ENCODE assay signal across 8 mouse cellular contexts in the genomic region with DNA sequence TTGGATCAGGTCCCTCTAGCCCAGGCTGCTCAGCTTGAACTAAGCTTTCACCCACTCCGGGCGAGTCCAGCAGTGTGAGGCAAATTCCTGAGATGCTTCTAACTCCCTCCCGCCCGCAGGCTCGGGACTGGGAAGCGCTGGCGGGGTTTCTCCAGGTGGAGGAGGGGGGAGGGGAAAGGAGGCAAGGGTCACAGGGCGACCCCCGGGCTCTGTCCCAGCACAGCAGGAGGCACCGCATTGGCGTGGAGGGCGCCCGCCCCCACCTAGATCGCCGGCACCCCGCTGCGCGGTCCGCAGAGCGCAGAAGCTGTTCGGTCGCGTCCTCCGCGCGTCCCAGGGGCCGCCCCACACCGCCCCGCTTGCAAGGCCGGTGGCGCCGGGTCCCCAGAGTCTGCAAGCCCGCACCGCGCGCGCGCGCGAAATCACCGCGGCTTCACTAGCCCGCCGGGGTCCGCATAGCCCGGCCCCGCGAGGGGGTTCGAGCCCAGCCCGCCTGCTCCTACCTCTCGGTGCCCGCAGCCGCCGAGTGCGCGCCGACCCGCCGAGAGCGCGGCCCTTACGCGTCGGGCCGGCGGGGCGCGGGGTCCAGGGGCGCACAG.
A peak's percentile ranks its signal among the peaks of the same experiment; 100 is the strongest.
DNase-seq lines count a peak whose midpoint lies in the region; ATAC-seq and TF ChIP-seq lines count a peak whose summit lies in the region.

No protein-coding gene starts in this region.

- peaks cover 19% of the 10 kb centered on the region for H3K27me3 ChIP-seq in megakaryocyte, embryonic 14.5 days (replicated peaks)
- H3K27me3 ChIP-seq in forebrain, postnatal 0 days (ENCODE audit: insufficient read depth, low read length): no peaks in the 10 kb centered on the region
- no peaks in the 10 kb centered on the region for H3K27me3 ChIP-seq in lung, postnatal 0 days (replicated peaks; ENCODE audit: insufficient read depth, low read length)
- no peaks in the 10 kb centered on the region for H3K27me3 ChIP-seq in splenic B cell, adult 2 months (ENCODE audit: control insufficient read depth, insufficient read depth, low read length, poor library complexity, severe bottlenecking)

- peak; percentile 77 for DNase-seq in cerebellum, adult 11-12 months
- DNase-seq in forebrain, postnatal 0 days: peak; percentile 50
- peak; percentile 84 for DNase-seq in kidney, adult 18-20 months
- peak; percentile 59 for DNase-seq in lung, postnatal 0 days (ENCODE audit: low spot score)
- DNase-seq in splenic B cell, adult 2 months (ENCODE audit: low read depth, low spot score): peak; percentile 42
- DNase-seq in layer of hippocampus, adult 9-11 months: no peak

- peaks cover 56% of the 10 kb centered on the region for H3K36me3 ChIP-seq in megakaryocyte, embryonic 14.5 days (replicated peaks; ENCODE audit: low read length)
- no peaks in the 10 kb centered on the region for H3K36me3 ChIP-seq in forebrain, postnatal 0 days (ENCODE audit: insufficient read depth)
- no peaks in the 10 kb centered on the region for H3K36me3 ChIP-seq in lung, postnatal 0 days (ENCODE audit: insufficient read depth, low read length)
- H3K36me3 ChIP-seq in splenic B cell, adult 2 months (ENCODE audit: control insufficient read depth, insufficient read depth, low read length, poor library complexity, severe bottlenecking): peaks cover 4% of the 10 kb centered on the region

- H3K9ac ChIP-seq in forebrain, postnatal 0 days: peak overlapping the region; percentile 82
- H3K9ac ChIP-seq in lung, postnatal 0 days (replicated peaks; ENCODE audit: low read depth): peak overlapping the region; percentile 76

- TF ChIP-seq EP300 in lung, postnatal 0 days (IDR thresholded peaks at IDR 0.05): no peak

- WGBS in forebrain, postnatal 0 days: 4% methylated on average over 58 of the region's 69 CpGs
- 1% methylated on average over 31 of the region's 69 CpGs for WGBS in lung, postnatal 0 days

- no peaks in the 10 kb centered on the region for H3K9me3 ChIP-seq in megakaryocyte, embryonic 14.5 days
- no peaks in the 10 kb centered on the region for H3K9me3 ChIP-seq in forebrain, postnatal 0 days (ENCODE audit: low read length)
- H3K9me3 ChIP-seq in lung, postnatal 0 days (ENCODE audit: low read length): no peaks in the 10 kb centered on the region

- ATAC-seq in megakaryocyte, adult 5-6 weeks (ENCODE audit: poor library complexity, severe bottlenecking): no peak
- peak; percentile 50 for ATAC-seq in forebrain, postnatal 0 days
- peak; percentile 54 for ATAC-seq in lung, postnatal 0 days

- TF ChIP-seq CTCF in forebrain, postnatal 0 days (IDR thresholded peaks at IDR 0.05; ENCODE audit: low read depth): no peak
- no peak for TF ChIP-seq CTCF in lung, postnatal 0 days (IDR thresholded peaks at IDR 0.05)

- peaks cover 98% of the 10 kb centered on the region for H3K4me1 ChIP-seq in megakaryocyte, embryonic 14.5 days
- H3K4me1 ChIP-seq in forebrain, postnatal 0 days (ENCODE audit: insufficient read depth): no peaks in the 10 kb centered on the region
- peaks cover 17% of the 10 kb centered on the region; the same call in 1 of the 2 replicates for H3K4me1 ChIP-seq in lung, postnatal 0 days (ENCODE audit: insufficient read depth, low read depth, low read length)

- peak overlapping the region; percentile 91 for H3K4me2 ChIP-seq in forebrain, postnatal 0 days (ENCODE audit: low read depth)
- peak overlapping the region; percentile 96 for H3K4me2 ChIP-seq in lung, postnatal 0 days (replicated peaks; ENCODE audit: low read depth, low read length)

- peak overlapping the region; percentile 66 for H3K27ac ChIP-seq in forebrain, postnatal 0 days (ENCODE audit: low read depth, low read length)
- H3K27ac ChIP-seq in lung, postnatal 0 days (ENCODE audit: low read length): peak overlapping the region; percentile 81

- peak overlapping the region; percentile 90 for H3K4me3 ChIP-seq in megakaryocyte, embryonic 14.5 days (replicated peaks)
- peak overlapping the region; percentile 74 for H3K4me3 ChIP-seq in forebrain, postnatal 0 days (ENCODE audit: low read depth, low read length)
- H3K4me3 ChIP-seq in lung, postnatal 0 days (ENCODE audit: low read depth, low read length): peak overlapping the region; percentile 80
